Mouse (Mus musculus) T-cell, adult 2 months (primary cell): ENCODE results near the gene Klhl12.
A peak's percentile ranks its signal among the peaks of the same experiment; 100 is the strongest.
"Not testable (repeated sequence)": the region's sequence is repeated elsewhere in the genome, so short reads cannot be mapped to it uniquely, and the experiment has no call there.

Experiments used
- DNase-seq: peaks from one replicate; pipeline ENCODE4 v3.0.0; 2022; ENCODE audit warnings: low spot score

Gene Klhl12

DNA sequence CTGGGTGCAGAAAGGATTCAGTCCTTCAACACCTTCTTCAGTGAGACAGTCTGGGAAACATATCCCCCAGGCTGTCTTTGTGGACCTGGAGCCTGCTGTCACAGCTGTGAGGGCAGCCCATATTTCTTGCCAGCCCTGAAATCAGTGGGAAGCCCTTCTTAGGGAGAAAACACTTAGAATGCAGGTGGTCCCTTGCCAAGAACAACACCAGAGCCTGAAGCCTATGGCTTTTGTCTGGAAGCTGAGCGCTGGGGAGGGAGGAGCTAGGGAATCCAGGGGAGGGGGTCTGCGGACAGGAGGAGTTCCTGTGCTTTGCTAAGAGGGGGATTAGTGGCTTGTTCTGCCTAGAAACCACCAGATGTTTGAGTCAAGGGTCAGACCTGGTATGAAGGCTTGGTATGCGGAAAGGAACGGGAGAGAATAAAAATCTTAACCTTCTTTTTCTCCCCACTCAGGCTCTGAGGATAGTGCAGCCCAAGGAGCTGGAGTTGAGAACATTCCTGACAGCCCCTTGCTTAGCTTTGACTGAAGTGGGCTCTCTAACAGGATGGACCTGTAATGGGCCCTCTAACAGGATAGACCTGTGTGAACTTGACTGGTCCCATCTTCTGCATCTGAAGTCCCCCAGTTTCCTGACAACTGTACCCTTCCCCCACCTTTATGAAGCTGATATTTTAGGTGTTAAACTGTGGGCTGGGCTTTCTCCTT, 61.3 kb downstream of the Klhl12 start:
- no peak for DNase-seq

DNA sequence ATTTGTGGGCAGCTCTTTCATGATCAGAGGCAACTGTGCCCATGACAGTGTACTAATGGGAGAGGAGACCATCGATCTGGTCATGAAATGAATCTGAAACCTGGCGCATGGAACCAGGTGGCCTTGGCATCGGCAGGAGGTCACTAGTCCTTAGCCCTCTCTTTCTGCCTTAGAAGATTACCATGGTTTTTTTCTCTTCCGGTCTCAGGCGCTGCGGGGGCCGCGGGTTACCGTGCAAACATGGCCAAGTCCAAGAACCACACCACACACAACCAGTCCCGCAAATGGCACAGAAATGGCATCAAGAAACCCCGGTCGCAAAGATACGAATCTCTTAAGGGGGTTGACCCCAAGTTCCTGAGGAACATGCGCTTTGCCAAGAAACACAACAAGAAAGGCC, 62.5 kb downstream of the Klhl12 start:
- not testable (repeated sequence) for DNase-seq

DNA sequence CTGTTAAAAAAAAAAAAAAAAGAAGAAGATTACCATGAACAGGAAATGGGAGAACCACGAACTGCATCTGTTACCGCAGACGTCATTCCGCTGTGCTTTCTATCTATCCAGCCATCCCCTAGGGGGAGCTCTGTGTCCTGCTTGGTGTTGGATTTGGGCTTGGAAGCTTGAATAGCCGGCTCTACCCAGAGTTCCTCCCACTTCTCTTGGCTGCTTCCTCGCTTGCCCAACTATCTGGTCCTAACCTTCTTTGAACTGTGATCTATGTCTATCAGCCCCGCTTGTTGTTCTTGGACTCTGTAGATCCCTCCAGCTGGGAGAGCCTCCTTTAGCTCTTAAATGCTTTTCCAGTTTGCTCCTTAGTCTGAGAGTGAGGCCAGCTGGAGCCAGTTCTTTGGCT, 63.3 kb downstream of the Klhl12 start:
- DNase-seq = peak; percentile 77

DNA sequence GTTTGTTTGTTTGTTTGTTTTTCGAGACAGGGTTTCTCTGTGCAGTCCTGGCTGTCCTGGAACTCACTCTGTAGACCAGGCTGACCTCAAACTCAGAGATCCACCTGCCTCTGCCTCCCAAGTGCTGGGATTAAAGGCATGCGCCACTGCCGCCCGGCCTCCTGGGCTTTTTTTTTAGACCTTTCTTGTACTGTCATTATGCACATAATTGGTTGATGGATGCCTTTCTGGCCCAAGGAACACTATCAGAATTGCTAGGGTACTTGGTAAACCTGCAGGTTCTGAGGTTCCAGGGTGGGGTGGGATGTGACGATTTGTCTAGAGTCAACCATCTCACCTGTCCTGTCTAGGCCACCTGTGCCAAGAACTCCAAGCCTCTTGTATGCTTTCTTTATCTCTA, 63.9 kb downstream of the Klhl12 start:
- not testable (repeated sequence) for DNase-seq

DNA sequence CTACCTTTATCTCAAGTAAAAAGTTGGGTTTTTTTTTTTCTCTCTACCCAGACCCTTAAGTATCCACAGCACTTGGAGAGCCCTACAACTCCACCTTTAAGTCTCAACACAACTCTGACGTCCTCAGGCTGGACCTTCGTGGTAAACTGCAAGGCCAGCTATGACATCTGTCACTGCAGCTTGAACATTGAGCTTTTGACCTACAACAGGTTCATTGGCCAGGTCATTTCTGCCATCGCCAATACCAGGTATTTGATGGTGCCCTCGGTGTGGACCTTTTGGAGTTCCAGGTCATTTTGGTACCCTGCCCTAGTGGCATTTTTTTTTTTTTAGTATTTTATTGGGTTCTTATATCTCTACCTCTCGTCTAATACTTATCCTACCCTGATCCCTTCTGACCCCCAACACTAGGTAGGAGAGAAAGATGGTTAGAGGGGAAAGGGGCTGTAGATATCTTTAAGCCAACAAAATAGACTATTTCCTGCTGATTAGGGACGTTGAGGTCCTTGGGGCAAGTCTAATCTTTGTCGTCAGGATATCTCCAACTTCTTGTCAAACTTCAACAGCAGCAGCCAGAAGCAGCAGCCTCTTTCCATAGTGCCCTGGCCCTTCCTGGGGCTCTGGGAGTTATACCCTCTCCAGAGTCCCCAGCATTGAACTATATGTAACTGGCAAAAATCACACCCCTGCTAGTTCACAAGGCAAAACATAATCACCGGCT, 64.8 kb downstream of the Klhl12 start:
- DNase-seq = no peak

DNA sequence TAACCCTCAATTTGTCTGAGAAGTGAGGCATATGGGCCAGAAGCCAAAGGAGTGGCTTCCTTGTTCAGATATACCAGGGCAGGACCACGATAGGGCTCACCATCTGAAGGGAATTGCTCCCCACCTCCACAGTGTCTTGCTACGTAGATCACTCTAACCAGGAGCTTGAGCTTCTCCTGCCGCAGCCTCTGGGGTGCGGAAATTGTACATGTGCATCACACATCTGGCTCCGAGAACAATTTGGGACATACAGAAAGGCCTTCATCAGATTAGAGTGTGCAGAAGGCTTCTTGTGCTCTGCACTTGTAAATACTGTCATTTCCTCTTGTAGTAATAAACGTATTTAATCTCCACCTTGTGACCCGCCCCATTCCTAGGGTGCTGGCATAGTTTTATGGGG, 65.8 kb downstream of the Klhl12 start:
- DNase-seq = no peak

DNA sequence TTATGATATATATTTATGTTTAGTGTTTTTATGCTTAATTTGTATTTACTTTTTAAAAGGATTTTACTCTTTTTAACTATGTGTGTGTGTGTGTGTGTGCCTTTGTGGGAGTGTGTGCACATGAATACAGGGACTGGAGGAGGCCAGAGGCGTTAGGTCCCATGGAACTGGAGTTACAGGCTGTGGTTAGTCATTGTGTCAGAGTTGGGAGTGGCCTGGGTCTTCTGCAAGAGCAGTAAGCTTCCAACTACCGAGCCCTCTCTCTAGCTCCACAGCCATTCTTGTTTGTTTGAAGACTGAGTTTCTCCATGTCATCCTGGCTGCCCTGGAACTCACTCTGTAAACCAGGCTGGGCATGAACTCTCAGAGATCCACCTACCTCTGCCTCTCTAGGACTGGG, 67.0 kb downstream of the Klhl12 start:
- DNase-seq = no peak

DNA sequence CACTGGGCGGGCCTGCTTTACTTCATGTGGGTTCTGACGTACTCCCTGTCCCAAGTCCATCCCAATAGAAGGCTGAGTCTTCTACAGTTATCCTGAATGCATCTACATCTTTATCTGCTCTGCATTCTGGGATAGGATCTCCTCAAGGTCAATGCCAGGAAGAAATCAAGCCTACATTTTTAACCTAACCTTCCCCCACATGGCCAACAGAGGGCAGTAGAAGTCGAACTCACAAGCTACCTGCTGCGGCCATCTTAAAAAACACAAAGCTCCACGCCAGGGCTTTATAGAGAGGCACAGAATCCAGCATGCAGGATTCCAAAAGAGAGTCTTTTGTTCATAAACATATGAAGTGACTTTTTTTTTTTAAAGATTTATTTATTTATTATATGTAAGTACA, 69.1 kb downstream of the Klhl12 start:
- DNase-seq = peak; percentile 52

DNA sequence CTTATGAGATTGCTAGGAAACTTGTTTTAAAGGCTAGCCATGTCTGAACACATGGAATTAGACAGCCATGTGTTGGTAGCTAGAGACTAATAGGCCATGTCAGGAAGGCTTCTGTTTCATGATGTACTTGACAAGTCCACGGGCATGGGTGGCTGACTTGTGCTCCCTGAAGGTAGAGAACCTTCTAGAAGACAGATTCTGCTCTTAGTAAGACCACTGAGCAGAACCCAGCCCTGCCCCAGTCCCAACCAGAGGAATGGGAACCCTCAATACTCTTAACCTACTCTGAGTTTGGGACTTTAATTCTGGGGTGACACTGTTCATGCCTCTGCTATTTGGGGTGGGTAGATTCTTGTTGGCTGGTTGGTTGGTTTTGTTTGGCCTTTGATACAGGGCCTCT, 69.7 kb downstream of the Klhl12 start:
- DNase-seq = no peak

DNA sequence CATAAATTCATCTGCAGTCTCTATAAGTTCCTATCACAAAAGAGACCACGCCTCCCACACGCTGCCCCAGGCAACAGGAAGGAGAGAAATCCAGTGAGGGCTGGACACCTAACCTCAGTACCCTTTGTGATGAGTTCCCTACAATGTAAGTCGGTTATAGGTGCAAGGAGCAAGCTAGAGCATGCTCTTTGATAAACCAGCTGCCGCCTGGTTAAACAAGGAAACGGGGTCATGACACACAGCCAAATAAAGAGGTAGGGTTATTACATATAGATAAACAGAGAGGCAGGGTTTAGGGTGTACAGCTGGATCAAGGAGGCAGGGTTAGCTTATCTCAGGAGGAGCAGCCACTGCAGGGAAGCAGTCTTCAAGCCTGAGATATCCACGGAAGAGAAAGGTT, 71.4 kb downstream of the Klhl12 start:
- no peak for DNase-seq

DNA sequence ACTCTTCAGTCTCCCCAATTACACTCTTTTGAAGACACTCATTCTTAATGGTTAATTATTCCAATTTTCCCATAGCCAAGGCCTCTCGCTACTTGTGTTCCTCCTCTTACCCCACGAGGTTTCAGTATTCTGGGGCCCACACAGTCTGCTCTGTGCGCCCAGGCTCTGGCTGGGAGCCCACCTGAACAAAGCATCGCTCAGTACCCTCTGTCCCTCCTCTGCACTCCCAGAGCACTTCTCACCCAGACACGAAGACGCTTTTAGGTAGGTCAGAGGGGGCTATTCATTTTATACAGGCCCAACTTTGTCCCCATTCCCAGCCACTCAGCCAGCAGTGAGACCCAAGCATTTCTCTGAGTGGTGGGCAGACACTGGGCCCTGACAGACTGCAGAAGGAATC, 75.3 kb downstream of the Klhl12 start:
- DNase-seq = no peak

DNA sequence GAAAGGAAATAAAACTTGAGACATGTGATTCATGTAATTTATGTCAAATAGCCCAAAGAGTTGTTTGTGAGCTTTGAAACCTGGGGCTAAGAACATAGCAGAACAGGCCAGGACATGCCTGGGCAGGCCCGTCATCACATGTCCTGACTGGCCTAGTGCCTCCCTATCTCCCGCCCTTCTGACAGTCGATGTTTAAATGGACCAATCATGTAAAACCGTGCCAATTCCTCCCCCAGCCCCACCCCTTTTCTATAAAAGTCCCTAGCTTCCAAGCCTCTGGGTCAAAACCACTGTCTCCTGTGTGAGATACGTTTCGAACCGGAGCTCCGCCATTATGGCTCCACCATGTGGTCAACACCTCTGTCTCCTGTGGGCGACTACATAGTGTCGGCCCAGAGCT, 78.4 kb downstream of the Klhl12 start:
- not testable (repeated sequence) for DNase-seq

DNA sequence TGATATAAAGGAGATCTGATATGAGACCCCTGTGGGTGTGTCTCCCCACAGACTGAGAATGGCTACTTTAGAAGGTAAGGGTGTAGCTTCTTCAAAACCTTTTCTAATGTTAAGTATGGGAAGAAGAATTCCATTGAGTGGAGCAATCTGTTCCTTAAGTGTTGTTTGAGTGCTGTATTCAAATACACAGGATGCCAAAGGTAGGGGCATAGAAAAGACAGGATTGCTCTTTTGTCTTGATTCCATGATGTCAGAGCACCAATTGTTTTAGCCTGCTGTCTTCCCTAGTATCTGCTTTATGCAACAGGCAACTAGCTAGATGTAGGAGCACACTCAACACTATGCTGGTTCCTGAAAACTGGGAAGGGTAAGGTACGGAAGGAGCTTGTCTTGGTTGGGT, 79.7 kb downstream of the Klhl12 start:
- DNase-seq = no peak

DNA sequence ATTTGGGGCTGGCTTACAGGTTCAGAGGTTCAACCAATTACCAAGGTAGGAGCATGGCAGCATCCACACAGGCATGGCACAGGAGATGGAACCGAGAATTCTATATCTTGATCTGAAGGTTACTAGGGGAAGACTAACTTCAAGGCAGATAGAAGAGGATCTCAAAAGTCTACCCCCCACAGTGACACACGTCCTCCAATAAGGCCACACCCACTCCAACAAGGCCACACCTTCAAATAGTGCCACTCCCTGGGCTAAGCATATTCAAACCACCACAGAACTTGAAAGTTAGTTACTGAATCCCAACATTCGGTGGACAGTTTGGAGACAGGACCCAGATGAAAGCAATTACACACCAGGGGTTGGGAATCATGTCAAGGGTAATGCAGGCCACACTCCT, 80.2 kb downstream of the Klhl12 start:
- no peak for DNase-seq

DNA sequence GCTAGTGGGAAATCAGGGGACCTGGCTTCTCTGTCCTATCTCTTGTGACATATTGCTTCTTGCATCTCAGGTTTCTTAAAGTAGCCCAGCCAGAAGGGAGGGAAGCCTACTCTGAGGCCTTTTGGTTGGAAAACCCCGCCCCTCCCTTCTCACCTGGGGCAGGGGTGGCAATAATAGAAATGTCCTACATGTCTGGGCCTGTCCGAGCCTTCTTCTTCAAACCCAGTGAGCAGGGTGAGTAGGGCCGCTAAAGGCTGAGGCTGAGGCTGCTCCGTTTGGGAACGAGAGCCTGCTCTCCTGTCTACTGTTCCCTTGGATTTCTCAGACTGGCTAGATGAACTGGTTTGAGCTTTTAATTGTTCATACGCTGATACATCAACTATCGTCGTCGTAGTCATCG, 85.3 kb downstream of the Klhl12 start:
- no peak for DNase-seq
